In the genomic region with DNA sequence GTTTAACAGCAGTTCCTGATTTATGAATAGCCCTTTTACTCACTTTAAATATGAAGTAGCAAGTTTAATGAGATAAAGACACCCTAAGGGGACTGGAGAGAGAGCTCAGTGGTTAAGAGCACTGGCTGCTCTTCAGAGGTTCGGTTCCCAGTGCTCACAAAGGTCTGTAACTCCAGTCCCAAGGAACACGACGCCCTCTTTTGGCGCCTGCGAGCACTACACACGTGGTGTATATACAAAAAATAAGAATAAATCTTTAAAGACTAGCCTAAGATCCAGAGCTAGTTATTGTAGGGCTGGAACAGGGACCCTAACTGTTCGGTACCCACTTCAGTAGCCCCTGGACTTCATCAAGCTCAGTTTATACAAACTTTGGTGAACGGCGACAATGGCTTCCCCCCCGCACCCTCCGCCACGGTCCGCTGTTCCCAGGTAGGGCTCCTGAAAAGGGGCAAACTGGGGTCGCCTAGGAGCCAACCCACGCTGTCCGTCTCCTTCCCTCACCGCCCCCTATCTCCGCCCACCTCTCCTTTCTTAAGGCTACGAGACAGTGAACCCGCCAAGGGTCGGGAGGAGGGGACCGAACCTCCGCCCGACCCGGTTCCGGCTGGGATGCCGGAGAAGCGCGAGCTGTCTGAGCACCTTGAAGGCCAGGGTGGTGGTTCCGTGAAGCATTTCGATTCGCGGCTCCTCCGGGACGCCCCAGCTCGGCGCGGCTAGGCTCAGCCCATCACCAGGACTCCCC, we compare ENCODE assay signal across 8 mouse cellular contexts. TPM values are rescaled to one million over a fixed set of nuclear protein-coding genes. Genes with fewer than 3 reads are reported as not detected.
DNase-seq lines count a peak whose midpoint lies in the region; ATAC-seq lines count a peak whose summit lies in the region.

No protein-coding gene starts in this region.

- WGBS in kidney, embryonic 15.5 days: 1% methylated on average over 38 of the region's 38 CpGs
- WGBS in forebrain, embryonic 10.5 days: 2% methylated on average over 38 of the region's 38 CpGs
- WGBS in limb, embryonic 15.5 days: 2% methylated on average over 34 of the region's 38 CpGs
- WGBS in neural tube, embryonic 14.5 days: 2% methylated on average over 36 of the region's 38 CpGs

- peak; percentile 55 for ATAC-seq in kidney, embryonic 15.5 days (replicated peaks; ENCODE audit: low FRiP score)
- peak; percentile 36; the same call in 1 of the 2 replicates for ATAC-seq in limb, embryonic 15.5 days (ENCODE audit: insufficient number of reproducible peaks, low FRiP score, low TSS enrichment, low read depth)
- peak; percentile 72 for ATAC-seq in neural tube, embryonic 14.5 days (ENCODE audit: low read depth)

- no peaks in the 10 kb centered on the region for H3K9me3 ChIP-seq in kidney, embryonic 15.5 days (replicated peaks)
- no peaks in the 10 kb centered on the region for H3K9me3 ChIP-seq in forebrain, embryonic 10.5 days
- H3K9me3 ChIP-seq in limb, embryonic 15.5 days: no peaks in the 10 kb centered on the region
- H3K9me3 ChIP-seq in neural tube, embryonic 14.5 days (ENCODE audit: control insufficient read depth, low read length): no peaks in the 10 kb centered on the region

- peaks cover 35% of the 10 kb centered on the region for H3K36me3 ChIP-seq in kidney, embryonic 15.5 days
- H3K36me3 ChIP-seq in forebrain, embryonic 10.5 days (replicated peaks): peaks cover 39% of the 10 kb centered on the region
- peaks cover 30% of the 10 kb centered on the region for H3K36me3 ChIP-seq in limb, embryonic 15.5 days
- H3K36me3 ChIP-seq in neural tube, embryonic 14.5 days (ENCODE audit: control insufficient read depth, insufficient read depth, low read length): peaks cover 9% of the 10 kb centered on the region; the same call in 1 of the 2 replicates

- peak overlapping the region; percentile 86 for H3K4me3 ChIP-seq in kidney, embryonic 15.5 days (replicated peaks)
- peak overlapping the region; percentile 81 for H3K4me3 ChIP-seq in forebrain, embryonic 10.5 days
- H3K4me3 ChIP-seq in limb, embryonic 15.5 days: peak overlapping the region; percentile 76
- H3K4me3 ChIP-seq in neural tube, embryonic 14.5 days (ENCODE audit: low read depth, low read length): peak overlapping the region; percentile 80

- peak overlapping the region; percentile 87 for H3K27ac ChIP-seq in kidney, embryonic 15.5 days
- peak overlapping the region; percentile 94 for H3K27ac ChIP-seq in forebrain, embryonic 10.5 days
- peak overlapping the region; percentile 86 for H3K27ac ChIP-seq in limb, embryonic 15.5 days
- peak overlapping the region; percentile 78 for H3K27ac ChIP-seq in neural tube, embryonic 14.5 days (ENCODE audit: low read depth, low read length)

- H3K9ac ChIP-seq in kidney, embryonic 15.5 days: peak overlapping the region; percentile 89
- H3K9ac ChIP-seq in limb, embryonic 15.5 days: peak overlapping the region; percentile 68
- H3K9ac ChIP-seq in neural tube, embryonic 14.5 days (replicated peaks; ENCODE audit: low read depth, low read length): peak overlapping the region; percentile 85

- no peak for DNase-seq in kidney, adult 8-10 months
- peak; percentile 36 for DNase-seq in MN1 (ENCODE audit: low spot score)
- DNase-seq in forebrain, embryonic 10.5 days (ENCODE audit: extremely low spot score, low spot score): peak; percentile 56
- no peak for DNase-seq in spleen, postnatal 4 days (ENCODE audit: low spot score in 2 of 2)
- DNase-seq in T-cell, adult 2 months (ENCODE audit: low spot score): no peak

- H3K4me1 ChIP-seq in kidney, embryonic 15.5 days: peaks cover 12% of the 10 kb centered on the region
- peaks cover 13% of the 10 kb centered on the region for H3K4me1 ChIP-seq in forebrain, embryonic 10.5 days
- H3K4me1 ChIP-seq in limb, embryonic 15.5 days: peaks cover 10% of the 10 kb centered on the region; the same call in 1 of the 2 replicates
- peaks cover 7% of the 10 kb centered on the region; the same call in 1 of the 2 replicates for H3K4me1 ChIP-seq in neural tube, embryonic 14.5 days (ENCODE audit: control insufficient read depth, insufficient read depth, low read length)

- no peaks in the 10 kb centered on the region for H3K27me3 ChIP-seq in kidney, embryonic 15.5 days
- no peaks in the 10 kb centered on the region for H3K27me3 ChIP-seq in forebrain, embryonic 10.5 days (ENCODE audit: poor library complexity, severe bottlenecking)
- H3K27me3 ChIP-seq in limb, embryonic 15.5 days: no peaks in the 10 kb centered on the region
- H3K27me3 ChIP-seq in neural tube, embryonic 14.5 days (ENCODE audit: control insufficient read depth, insufficient read depth, low read length): no peaks in the 10 kb centered on the region

- peak overlapping the region; percentile 65 for H3K4me2 ChIP-seq in kidney, embryonic 15.5 days
- peak overlapping the region; percentile 64 for H3K4me2 ChIP-seq in limb, embryonic 15.5 days
- H3K4me2 ChIP-seq in neural tube, embryonic 14.5 days (ENCODE audit: low read depth, low read length): peak overlapping the region; percentile 83

RNA-seq across cellular contexts. Expression of a gene that starts 0.5 kb away (rescaled TPM):
- 422 and 424 TPM in 2 replicates for polyA plus RNA-seq in kidney, embryonic 15.5 days (2015; fragmentation: Nextera tagmentation; extraction: Ambion mirVana)
- 478 and 497 TPM in 2 replicates for polyA plus RNA-seq in forebrain, embryonic 10.5 days (2016; fragmentation: Nextera tagmentation; extraction: Ambion mirVana)
- 343 and 373 TPM in 2 replicates for polyA plus RNA-seq in limb, embryonic 15.5 days (2015; fragmentation: Nextera tagmentation; extraction: Ambion mirVana)
- 428 and 435 TPM in 2 replicates for polyA plus RNA-seq in neural tube, embryonic 14.5 days (2014; fragmentation: Nextera tagmentation; extraction: Ambion mirVana)

RNA-seq across cellular contexts. Expression of a gene that starts 3.9 kb away (rescaled TPM):
- polyA plus RNA-seq in kidney, embryonic 15.5 days (2015; fragmentation: Nextera tagmentation; extraction: Ambion mirVana): not detected in 2 replicates
- polyA plus RNA-seq in forebrain, embryonic 10.5 days (2016; fragmentation: Nextera tagmentation; extraction: Ambion mirVana): 0.05 and 0.12 TPM in 2 replicates
- polyA plus RNA-seq in limb, embryonic 15.5 days (2015; fragmentation: Nextera tagmentation; extraction: Ambion mirVana): not detected in 2 replicates
- polyA plus RNA-seq in neural tube, embryonic 14.5 days (2014; fragmentation: Nextera tagmentation; extraction: Ambion mirVana): 0.05 and 0.26 TPM in 2 replicates

RNA-seq across cellular contexts. Expression of a gene that starts 11.5 kb away (rescaled TPM):
- polyA plus RNA-seq in kidney, embryonic 15.5 days (2015; fragmentation: Nextera tagmentation; extraction: Ambion mirVana): 10.2 and 11.3 TPM in 2 replicates
- polyA plus RNA-seq in forebrain, embryonic 10.5 days (2016; fragmentation: Nextera tagmentation; extraction: Ambion mirVana): 9.5 and 11.0 TPM in 2 replicates
- polyA plus RNA-seq in limb, embryonic 15.5 days (2015; fragmentation: Nextera tagmentation; extraction: Ambion mirVana): 5.8 and 6.1 TPM in 2 replicates
- 4.6 and 5.0 TPM in 2 replicates for polyA plus RNA-seq in neural tube, embryonic 14.5 days (2014; fragmentation: Nextera tagmentation; extraction: Ambion mirVana)

RNA-seq across cellular contexts. Expression of a gene that starts 23.4 kb away (rescaled TPM):
- not detected in 2 replicates for polyA plus RNA-seq in kidney, embryonic 15.5 days (2015; fragmentation: Nextera tagmentation; extraction: Ambion mirVana)
- polyA plus RNA-seq in forebrain, embryonic 10.5 days (2016; fragmentation: Nextera tagmentation; extraction: Ambion mirVana): not detected in 2 replicates
- polyA plus RNA-seq in limb, embryonic 15.5 days (2015; fragmentation: Nextera tagmentation; extraction: Ambion mirVana): 0.99 TPM in 1 of 2 replicates, not detected in the other
- not detected in 2 replicates for polyA plus RNA-seq in neural tube, embryonic 14.5 days (2014; fragmentation: Nextera tagmentation; extraction: Ambion mirVana)

RNA-seq across cellular contexts. Expression of a gene that starts 23.8 kb away (rescaled TPM):
- 3.1 and 4.5 TPM in 2 replicates for polyA plus RNA-seq in kidney, embryonic 15.5 days (2015; fragmentation: Nextera tagmentation; extraction: Ambion mirVana)
- 4.7 and 5.4 TPM in 2 replicates for polyA plus RNA-seq in forebrain, embryonic 10.5 days (2016; fragmentation: Nextera tagmentation; extraction: Ambion mirVana)
- 3.7 and 4.2 TPM in 2 replicates for polyA plus RNA-seq in limb, embryonic 15.5 days (2015; fragmentation: Nextera tagmentation; extraction: Ambion mirVana)
- polyA plus RNA-seq in neural tube, embryonic 14.5 days (2014; fragmentation: Nextera tagmentation; extraction: Ambion mirVana): 9.2 and 12.5 TPM in 2 replicates

Comparison
In these comparisons a context has a peak if more than half of its experiments do, and no peak if none do; other contexts are left out.
1. DNase-seq: peak in MN1 (single experiment) and forebrain, embryonic 10.5 days (single experiment); none in kidney, adult 8-10 months (0 of 2), spleen, postnatal 4 days (0 of 2) and T-cell, adult 2 months (single experiment).
2. Peak in every context shown above with its lines, with median percentiles within 50 percentile points of each other: ATAC-seq, H3K27ac ChIP-seq, H3K4me2 ChIP-seq, H3K4me3 ChIP-seq and H3K9ac ChIP-seq.